Mouse (Mus musculus): Measurements from ENCODE around the gene Irf2bpl.

The Irf2bpl gene

GRCm38 (mm10) chr12:86906395-86906794 is 21.8 kb upstream of the Irf2bpl start:
- no peak for TF ChIP-seq GATA4 (IDR thresholded peaks at IDR 0.05; ENCODE audit: insufficient replicate concordance, low read length)

DNA sequence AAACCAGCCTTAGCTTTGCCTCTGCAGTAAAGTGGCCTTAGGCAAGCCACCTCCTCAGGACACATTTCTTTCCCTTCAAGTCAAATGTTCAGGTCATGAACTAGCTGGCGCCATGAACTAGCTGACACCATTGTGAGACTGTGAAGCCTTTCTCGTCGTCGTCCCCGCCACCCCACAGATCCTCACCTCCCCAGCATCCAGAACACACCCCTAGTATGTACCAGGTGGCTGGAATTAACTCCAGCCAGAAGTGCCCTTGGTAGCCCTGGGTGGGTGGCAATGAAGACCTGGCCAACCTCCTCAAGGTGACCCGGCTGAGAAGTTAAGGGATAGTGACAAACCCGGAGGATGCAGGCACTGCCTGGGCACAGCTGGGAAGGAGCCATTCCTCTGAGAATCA is 21.3 kb upstream of the Irf2bpl start:
- no peak for TF ChIP-seq GATA4 (IDR thresholded peaks at IDR 0.05; ENCODE audit: insufficient replicate concordance, low read length)

- no peak for TF ChIP-seq GATA4 (IDR thresholded peaks at IDR 0.05; ENCODE audit: insufficient replicate concordance, low read length)
Measured at GRCm38 (mm10) chr12:86905203-86905602, 20.6 kb upstream of the Irf2bpl start.

GRCm38 (mm10) chr12:86903828-86904806 is 19.5 kb upstream of the Irf2bpl start:
- no peak for TF ChIP-seq GATA4 (IDR thresholded peaks at IDR 0.05; ENCODE audit: insufficient replicate concordance, low read length)

GRCm38 (mm10) chr12:86899461-86900179 is 15.0 kb upstream of the Irf2bpl start:
- no peak for TF ChIP-seq GATA4 (IDR thresholded peaks at IDR 0.05; ENCODE audit: insufficient replicate concordance, low read length)

DNA sequence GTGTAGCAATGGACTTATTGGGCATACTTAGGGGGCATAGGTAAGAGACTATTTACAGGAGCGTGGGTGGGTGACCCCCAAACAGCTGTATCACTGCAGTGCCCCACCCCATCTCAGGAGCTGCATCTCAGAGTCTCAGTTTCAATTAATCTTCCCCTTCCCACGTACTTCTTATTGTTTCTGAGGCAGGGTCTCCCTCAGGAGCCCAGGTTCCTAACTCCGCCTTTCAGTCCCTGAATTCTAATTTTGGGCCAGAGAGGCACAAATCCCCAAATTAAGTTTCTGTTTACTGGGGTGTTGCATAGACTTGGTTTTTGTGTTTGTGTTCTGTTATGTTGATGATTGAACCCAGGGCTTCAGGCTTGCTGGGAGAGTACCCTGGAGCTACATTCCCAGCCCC is 13.8 kb upstream of the Irf2bpl start:
- no peak for TF ChIP-seq GATA4 (IDR thresholded peaks at IDR 0.05; ENCODE audit: insufficient replicate concordance, low read length)

GRCm38 (mm10) chr12:86897769-86898273 is 13.2 kb upstream of the Irf2bpl start:
- TF ChIP-seq GATA4 (IDR thresholded peaks at IDR 0.05; ENCODE audit: insufficient replicate concordance, low read length) = no peak

DNA sequence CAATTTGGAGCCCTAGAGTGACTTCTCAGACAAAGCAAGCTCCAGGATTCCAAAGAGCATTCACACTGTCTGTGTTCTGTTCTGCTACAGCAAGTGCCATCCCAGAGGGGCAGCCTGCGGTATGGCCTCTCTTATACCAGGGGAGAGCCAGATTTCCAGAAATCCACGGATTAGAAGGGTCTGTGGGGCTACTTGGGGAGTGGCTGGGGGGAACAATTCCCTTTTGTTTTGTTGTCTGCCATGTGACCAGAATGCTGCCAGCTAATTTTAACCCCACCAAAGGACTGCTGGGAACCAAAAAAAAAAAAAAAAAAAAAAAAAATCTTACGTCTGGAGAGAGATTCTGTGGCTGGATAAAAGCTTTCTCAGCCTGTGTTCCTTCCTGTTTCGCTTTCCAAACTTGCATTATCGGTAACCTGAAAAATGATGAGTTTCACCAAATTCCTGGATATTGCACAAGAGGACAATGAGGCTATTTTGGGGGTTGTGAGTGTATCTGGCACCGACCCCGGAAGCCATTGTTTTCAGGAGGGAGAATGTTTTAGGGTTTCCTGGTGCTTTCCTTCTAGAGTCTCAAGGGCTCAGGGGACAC is 12.4 kb upstream of the Irf2bpl start:
- TF ChIP-seq GATA4 (IDR thresholded peaks at IDR 0.05; ENCODE audit: insufficient replicate concordance, low read length) = peak; percentile 64

DNA sequence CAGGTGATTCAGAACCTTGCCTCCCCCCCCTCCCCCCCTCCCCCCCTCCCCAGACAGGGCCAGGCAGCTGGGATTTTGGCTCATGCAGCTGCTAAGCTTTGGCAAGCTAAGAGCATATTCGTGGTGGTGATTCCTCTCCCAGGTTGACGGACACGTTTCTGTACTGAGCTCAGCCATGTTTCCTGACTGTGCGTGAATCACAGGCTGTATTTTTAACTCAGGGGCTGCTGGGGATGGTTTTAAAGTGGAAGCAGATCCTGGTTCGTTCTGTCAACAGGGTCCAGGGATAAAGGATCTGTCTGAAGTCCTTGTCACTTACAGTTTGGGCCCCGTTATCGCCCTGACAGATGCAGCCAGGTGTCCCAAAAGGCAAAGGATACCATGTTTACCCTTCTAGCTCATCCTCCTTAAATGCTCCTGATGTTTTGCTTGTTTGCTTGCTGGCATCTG is 11.9 kb upstream of the Irf2bpl start:
- no peak for TF ChIP-seq GATA4 (IDR thresholded peaks at IDR 0.05; ENCODE audit: insufficient replicate concordance, low read length)

DNA sequence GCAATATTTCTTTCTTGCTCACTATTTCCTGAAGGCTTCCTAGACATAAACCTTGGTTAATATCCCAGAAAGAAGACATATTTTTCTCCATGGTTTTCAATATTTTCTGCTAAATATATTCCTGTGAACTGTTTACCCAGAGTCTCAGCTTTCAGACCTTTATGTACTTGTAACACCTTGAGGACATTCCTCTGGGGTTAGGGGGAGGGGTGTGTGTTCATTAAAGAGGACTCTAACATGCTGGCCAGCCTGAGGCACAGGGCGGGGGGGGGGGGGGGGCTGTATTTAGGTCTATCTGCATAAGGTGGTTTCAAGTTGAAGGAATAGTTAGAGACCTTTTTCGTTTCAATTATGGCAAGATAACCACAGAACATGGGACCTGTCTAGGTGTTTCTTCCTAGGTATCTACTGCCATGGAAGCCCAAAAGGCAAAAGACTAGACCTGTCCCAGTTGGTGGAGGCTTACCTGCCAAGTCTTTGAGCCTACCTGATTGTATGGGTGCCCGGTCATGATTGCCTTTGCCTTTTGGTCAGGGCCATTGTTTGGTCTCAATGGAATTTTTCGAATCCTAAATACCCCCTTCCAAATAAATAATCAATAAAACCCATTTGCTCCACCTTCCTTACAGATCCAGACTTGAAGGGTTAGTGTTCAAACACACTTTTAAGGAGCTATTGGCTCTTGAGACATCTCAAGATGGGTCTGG is 11.3 kb upstream of the Irf2bpl start:
- no peak for TF ChIP-seq GATA4 (IDR thresholded peaks at IDR 0.05; ENCODE audit: insufficient replicate concordance, low read length)

DNA sequence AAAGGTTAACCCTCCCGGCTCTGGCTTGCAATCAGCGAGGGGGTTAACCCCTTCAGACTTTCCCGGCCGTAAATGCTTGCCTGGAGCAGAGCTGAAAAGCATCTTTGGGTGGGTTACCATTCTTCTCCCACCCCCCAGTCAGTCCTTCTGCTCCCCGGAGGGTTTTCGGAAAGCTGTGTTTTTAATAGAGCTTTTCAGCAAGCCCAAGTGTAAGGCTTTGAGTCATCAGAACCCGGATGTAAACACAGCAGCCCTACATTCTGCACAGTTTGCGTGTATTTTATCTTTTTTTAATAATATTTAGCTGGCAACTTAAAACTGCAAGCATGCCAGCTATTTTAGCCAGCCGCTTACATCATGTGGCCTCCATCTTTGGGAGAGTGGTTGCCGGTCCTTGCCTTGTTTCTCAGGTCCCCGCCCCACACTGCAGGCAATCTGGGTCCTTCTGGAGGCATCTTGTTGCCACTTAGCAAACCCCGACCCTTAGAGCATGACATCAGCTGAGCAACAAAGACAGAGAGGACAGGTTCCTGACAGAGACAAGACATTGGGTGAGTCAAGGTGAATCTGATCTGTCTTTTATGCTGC is 10.3 kb upstream of the Irf2bpl start:
- no peak for TF ChIP-seq GATA4 (IDR thresholded peaks at IDR 0.05; ENCODE audit: insufficient replicate concordance, low read length)

DNA sequence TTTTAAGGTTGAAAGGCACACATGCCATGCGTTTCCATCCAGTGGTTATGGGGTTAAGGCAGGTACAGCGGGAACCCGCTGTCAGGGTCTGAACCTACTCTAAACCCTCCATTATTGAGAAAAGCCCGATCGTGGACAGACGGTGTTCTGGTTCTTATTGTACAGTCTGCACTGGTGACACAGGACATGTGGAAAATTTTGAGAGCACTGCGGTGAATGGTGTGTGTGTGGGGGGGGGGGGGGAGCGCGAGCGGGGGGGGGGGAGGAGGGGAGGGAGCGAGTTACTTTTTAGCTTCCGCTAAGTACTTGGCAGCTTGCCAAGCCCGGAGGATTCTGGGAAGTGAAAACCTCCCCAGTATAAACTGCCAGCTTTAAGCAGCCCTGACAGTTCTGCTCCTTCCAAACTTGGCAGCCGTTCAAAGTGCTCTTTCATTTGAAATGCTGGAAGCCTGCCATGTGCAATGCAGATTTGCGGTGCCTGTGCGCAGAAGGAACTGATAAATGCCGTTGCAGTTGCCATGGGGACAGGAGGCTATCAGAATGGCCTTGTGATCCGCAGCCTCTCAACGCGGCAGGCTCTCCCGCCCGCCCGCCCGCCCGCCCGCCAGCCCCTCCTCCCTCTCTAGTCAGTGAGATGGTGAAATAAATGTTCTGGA is 9.7 kb upstream of the Irf2bpl start:
- TF ChIP-seq GATA4 (IDR thresholded peaks at IDR 0.05; ENCODE audit: insufficient replicate concordance, low read length) = peak; percentile 91; the same call in 1 of the 2 replicates

GRCm38 (mm10) chr12:86893326-86894183 is 9.0 kb upstream of the Irf2bpl start:
- no peak for TF ChIP-seq GATA4 (IDR thresholded peaks at IDR 0.05; ENCODE audit: insufficient replicate concordance, low read length)
